Mouse (Mus musculus): ENCODE data around the gene Gm13277. TPM values are rescaled to one million over a fixed set of nuclear protein-coding genes. Genes with fewer than 3 reads are reported as not detected.

Gene Gm13277
- polyA plus RNA-seq (2014; fragmentation: Illumina TruSeq; extraction: RNeasy Lipid Tissue Mini Kit (QIAGEN cat#74804); ENCODE audit: low read depth, low replicate concordance), result not detected

GRCm38 (mm10) chr4:88788402-88788801 lies at the start of gene Gm13277:
Gm13277 (plus strand) TSS chr4:88788632.

GRCm38 (mm10) chr4:88754818-88755340 lies 33.6 kb upstream of the Gm13277 start, which contains the start of gene Gm13271:
Gm13271 (plus strand) TSS chr4:88754868.

GRCm38 (mm10) chr4:88759610-88760268 lies 28.7 kb upstream of the Gm13277 start, which contains the start of gene Gm13283:
Gm13283 (plus strand) TSS chr4:88760119.

GRCm38 (mm10) chr4:88773534-88773933 lies 14.9 kb upstream of the Gm13277 start, which contains the start of gene Gm13290:
Gm13290 (plus strand) TSS chr4:88773834.

GRCm38 (mm10) chr4:88776622-88777021 lies 11.8 kb upstream of the Gm13277 start, which contains the start of gene Gm13289:
Gm13289 (plus strand) TSS chr4:88776922.

GRCm38 (mm10) chr4:88779550-88779949 lies 8.9 kb upstream of the Gm13277 start, which contains the start of gene Gm13272:
Gm13272 (plus strand) TSS chr4:88779850.

GRCm38 (mm10) chr4:88781831-88782230 lies 6.6 kb upstream of the Gm13277 start, which contains the start of gene Ifnz:
Ifnz (plus strand) TSS chr4:88782131.

GRCm38 (mm10) chr4:88785409-88785808 lies 3.0 kb upstream of the Gm13277 start, which contains the start of gene Gm13276:
Gm13276 (plus strand) TSS chr4:88785709.

GRCm38 (mm10) chr4:88791250-88791649 lies 2.8 kb downstream of the Gm13277 start, which contains the start of gene Gm13278:
Gm13278 (plus strand) TSS chr4:88791550.

GRCm38 (mm10) chr4:88793936-88794675 lies 5.7 kb downstream of the Gm13277 start, which contains the start of gene Gm13275:
Gm13275 (plus strand) TSS chr4:88794487.

GRCm38 (mm10) chr4:88797097-88797496 lies 8.7 kb downstream of the Gm13277 start, which contains the start of gene Gm13279:
Gm13279 (plus strand) TSS chr4:88797397.

GRCm38 (mm10) chr4:88799365-88799764 lies 10.9 kb downstream of the Gm13277 start, which contains the start of gene Gm13285:
Gm13285 (plus strand) TSS chr4:88799665.

GRCm38 (mm10) chr4:88802954-88803353 lies 14.5 kb downstream of the Gm13277 start, which contains the start of gene Gm13287:
Gm13287 (plus strand) TSS chr4:88803254.

GRCm38 (mm10) chr4:88805231-88805630 lies 16.8 kb downstream of the Gm13277 start, which contains the start of gene Gm13288:
Gm13288 (plus strand) TSS chr4:88805531.

GRCm38 (mm10) chr4:88815928-88816327 lies 27.5 kb downstream of the Gm13277 start, which contains the start of gene Ifna7:
Ifna7 (plus strand) TSS chr4:88816228.

GRCm38 (mm10) chr4:88819659-88820058 lies 31.2 kb downstream of the Gm13277 start, which contains the start of gene Ifna11:
Ifna11 (plus strand) TSS chr4:88819959.

GRCm38 (mm10) chr4:88827116-88827515 lies 38.7 kb downstream of the Gm13277 start, which contains the start of gene Ifna6:
Ifna6 (plus strand) TSS chr4:88827416.

GRCm38 (mm10) chr4:88835225-88835624 lies 46.8 kb downstream of the Gm13277 start, which contains the start of gene Ifna5:
Ifna5 (plus strand) TSS chr4:88835525.

All from testis, adult 10 weeks (tissue).